Mouse (Mus musculus) T-cell, adult 66 days (primary cell): Measurements from ENCODE around the gene Slc25a20. TPM values are rescaled to one million over a fixed set of nuclear protein-coding genes. Genes with fewer than 3 reads are reported as not detected.

Source experiments
- total RNA-seq, 2 experiments: library from RNA; stranded (reverse); gene quantifications; 3 replicates in 1 of 2; 4 replicates in 1 of 2; pipeline ENCODE4 v1.2.4; 2023

The Slc25a20 gene
- total RNA-seq, result 10 to 100 TPM; 19.4 to 24.9 TPM

GRCm38 (mm10) chr9:108661677-108662612 is at the start of gene Slc25a20:
Gene Slc25a20, plus strand, starts transcription at chr9:108662088.

GRCm38 (mm10) chr9:108648611-108649560 is 13.0 kb upstream of the Slc25a20 start, which contains the start of gene Arih2:
Gene Arih2, minus strand, starts transcription at chr9:108649386.

GRCm38 (mm10) chr9:108689106-108689505 is 27.2 kb downstream of the Slc25a20 start, which contains the start of gene Prkar2a:
Gene Prkar2a, plus strand, starts transcription at chr9:108689314.

Other genes starting within 250 kb of the Slc25a20 start
- gene Ccdc36, start 233.6 kb upstream of the Slc25a20 start, total RNA-seq, result under 1 TPM in 1 of 2 experiments, not detected in 1; 0.18 TPM
- gene BC048562, start 225.6 kb upstream of the Slc25a20 start, total RNA-seq, result not detected
- 10 to 100 TPM; 37.6 to 40.0 TPM for gene Ccdc71, start 201.6 kb upstream of the Slc25a20 start, total RNA-seq
- gene Klhdc8b, start 200.5 kb upstream of the Slc25a20 start, total RNA-seq, result 1 to 10 TPM; 4.3 to 5.6 TPM
- under 1 TPM in 1 of 2 experiments, not detected in 1; 0.30 TPM for gene Lamb2, start 182.4 kb upstream of the Slc25a20 start, total RNA-seq
- gene Usp19, start 171.5 kb upstream of the Slc25a20 start, total RNA-seq, result 100 to 1,000 TPM; 288 to 319 TPM
- 100 to 1,000 TPM; 207 to 272 TPM for gene Qars, start 154.4 kb upstream of the Slc25a20 start, total RNA-seq
- 100 to 1,000 TPM; 216 to 233 TPM for gene Qrich1, start 145.3 kb upstream of the Slc25a20 start, total RNA-seq
- 100 to 1,000 TPM; 181 to 194 TPM for gene Impdh2, start 101.8 kb upstream of the Slc25a20 start, total RNA-seq
- 10 to 100 TPM; 25.9 to 27.1 TPM for gene Ndufaf3, start 94.7 kb upstream of the Slc25a20 start, total RNA-seq
- gene Dalrd3, start 92.2 kb upstream of the Slc25a20 start, total RNA-seq, result 10 to 100 TPM; 54.9 to 68.4 TPM
- 10 to 100 TPM; 30.1 to 33.2 TPM for gene Wdr6, start 83.3 kb upstream of the Slc25a20 start, total RNA-seq
- 10 to 100 TPM; 10.0 to 10.5 TPM for gene P4htm, start 64.4 kb upstream of the Slc25a20 start, total RNA-seq
- 100 to 1,000 TPM; 128 TPM for gene Arih2, start 12.7 kb upstream of the Slc25a20 start, total RNA-seq
- 10 to 100 TPM; 12.4 to 14.4 TPM for gene Prkar2a, start 27.2 kb downstream of the Slc25a20 start, total RNA-seq
- gene Ip6k2, start 121.7 kb downstream of the Slc25a20 start, total RNA-seq, result 10 to 100 TPM; 72.5 to 85.3 TPM
- gene Nckipsd, start 146.3 kb downstream of the Slc25a20 start, total RNA-seq, result 10 to 100 TPM; 12.6 to 12.7 TPM
- gene Celsr3, start 164.2 kb downstream of the Slc25a20 start, total RNA-seq, result under 1 TPM in 1 of 2 experiments, not detected in 1; 0.06 TPM
- 10 to 100 TPM; 20.2 to 20.6 TPM for gene Slc26a6, start 191.2 kb downstream of the Slc25a20 start, total RNA-seq